Mouse (Mus musculus) brain, adult 2 months (tissue): ENCODE data around the gene Plekhg3.

Experiments used
- DNase-seq: peaks from one replicate; pipeline ENCODE4 v3.0.0; 2011; ENCODE audit warnings: low read depth, low spot score

The Plekhg3 gene

GRCm38 (mm10) chr12:76619847-76620246, 89.2 kb downstream of the Plekhg3 start:
- DNase-seq, result no peak

- DNase-seq, result peak; percentile 76
These were observed 92.7 kb downstream of the Plekhg3 start for GRCm38 (mm10) chr12:76623374-76623773.
